Mouse (Mus musculus): ENCODE results near the gene Med22. TPM values are rescaled to one million over a fixed set of nuclear protein-coding genes. Genes with fewer than 3 reads are reported as not detected.
A peak's percentile ranks its signal among the peaks of the same experiment; 100 is the strongest.

Gene Med22
- polyA plus RNA-seq, 1 experiment = 71.0 TPM

DNA sequence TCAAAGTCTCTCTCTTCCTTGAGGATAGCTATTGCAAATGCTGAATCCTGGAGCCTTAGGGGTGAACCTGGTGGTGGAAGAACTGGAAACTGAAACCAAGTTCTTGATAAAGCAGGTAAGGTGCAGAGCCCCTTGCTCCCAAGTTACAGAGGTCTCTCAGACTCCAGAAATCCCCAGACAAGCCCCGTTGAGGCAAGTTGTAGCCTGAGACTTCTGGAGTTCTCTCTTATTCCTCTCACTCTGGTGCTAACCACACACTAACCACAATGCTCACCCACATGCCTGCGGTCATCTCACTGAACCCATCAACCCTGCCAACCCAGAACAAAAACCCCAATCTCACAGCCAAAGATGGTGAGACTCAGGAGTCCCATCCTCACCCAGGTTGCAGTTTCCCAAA lies 24.8 kb upstream of the Med22 start:
- H3K79me3 ChIP-seq (ENCODE audit: low read depth) = peaks cover 25% of the 10 kb centered on the region
- peaks cover 28% of the 10 kb centered on the region for H3K79me2 ChIP-seq (ENCODE audit: control insufficient read depth, insufficient read depth)
- H3K27me3 ChIP-seq (ENCODE audit: control insufficient read depth, insufficient read depth, insufficient read length) = peaks cover 9% of the 10 kb centered on the region
- H3ac ChIP-seq (ENCODE audit: control insufficient read depth, insufficient read length, low read depth) = no peak overlapping the region
- H3K4me3 ChIP-seq (ENCODE audit: insufficient read depth, poor library complexity, severe bottlenecking) = no peak overlapping the region
- TF ChIP-seq MYOD1 (IDR thresholded peaks at IDR 0.05; ENCODE audit: control insufficient read depth, insufficient read length, low read depth) (no peak), MYOG (IDR thresholded peaks at IDR 0.05; ENCODE audit: control insufficient read depth, extremely low read depth, insufficient read length) (no peak), MAX (IDR thresholded peaks at IDR 0.05) (no peak), USF1 (IDR thresholded peaks at IDR 0.05; ENCODE audit: low read depth) (no peak)
- H3K36me3 ChIP-seq (ENCODE audit: control insufficient read depth, insufficient read depth) = peaks cover 18% of the 10 kb centered on the region

DNA sequence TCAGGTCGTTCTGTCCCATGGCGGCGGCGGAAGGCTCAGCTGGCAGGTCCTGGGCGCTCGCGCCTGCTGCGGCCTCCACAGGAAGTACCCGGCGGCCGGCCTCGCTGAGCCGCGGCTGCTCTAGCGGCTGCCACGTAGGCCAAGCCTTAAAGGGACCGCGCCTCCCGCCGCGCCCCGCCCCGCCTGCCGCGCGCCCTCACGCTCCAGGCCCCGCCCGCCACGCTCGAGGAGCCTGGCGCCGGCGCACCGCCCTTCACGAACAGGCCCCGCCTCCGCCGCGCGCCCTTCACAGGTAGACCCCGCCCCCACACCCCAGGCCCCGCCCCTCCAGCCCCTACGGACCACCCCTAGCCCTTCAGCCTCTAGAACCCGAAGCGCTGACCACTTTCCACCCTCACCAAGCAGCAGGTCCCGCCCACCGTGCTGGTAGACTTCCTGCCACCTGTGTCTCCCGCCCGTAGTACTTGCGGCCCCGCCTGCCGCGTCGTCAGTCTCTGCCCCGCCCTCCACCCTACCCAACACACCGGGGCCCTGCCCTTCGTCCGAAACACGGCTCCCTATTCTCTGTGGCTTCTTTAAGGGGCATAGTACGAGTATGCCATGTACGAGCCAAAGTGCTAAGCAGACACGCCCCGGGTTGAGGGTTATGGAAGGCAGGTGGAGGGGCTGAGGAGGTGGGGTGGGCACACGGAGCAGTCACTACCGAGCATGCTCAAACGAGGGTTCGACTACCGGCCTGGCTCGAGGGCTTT lies 23.0 kb upstream of the Med22 start, which contains the start of the genes Surf4 and Stkld1:
Gene Surf4 (minus strand): TSS at position 625 of the 752 bp plus-strand sequence.
Gene Stkld1 (plus strand): TSS at position 744 of the 752 bp plus-strand sequence.
- peak within 1 kb of the TSS; percentile 89 for H3ac ChIP-seq (ENCODE audit: control insufficient read depth, insufficient read length, low read depth)
- H3K27me3 ChIP-seq (ENCODE audit: control insufficient read depth, insufficient read depth, insufficient read length) = no peaks in the 10 kb centered on the region
- peaks cover 46% of the 10 kb centered on the region for H3K79me2 ChIP-seq (ENCODE audit: control insufficient read depth, insufficient read depth)
- peak within 1 kb of the TSS; percentile 92 for H3K4me3 ChIP-seq (ENCODE audit: insufficient read depth, poor library complexity, severe bottlenecking)
- peaks cover 35% of the 10 kb centered on the region for H3K36me3 ChIP-seq (ENCODE audit: control insufficient read depth, insufficient read depth)
- peaks cover 43% of the 10 kb centered on the region for H3K79me3 ChIP-seq (ENCODE audit: low read depth)
- TF ChIP-seq USF1 (IDR thresholded peaks at IDR 0.05; ENCODE audit: low read depth) (no peak), CEBPB (IDR thresholded peaks at IDR 0.05; ENCODE audit: low read depth) (no peak), MAX (IDR thresholded peaks at IDR 0.05) (no peak), CTCF (IDR thresholded peaks at IDR 0.05; ENCODE audit: control insufficient read depth, insufficient read depth, insufficient read length) (no peak), FOSL1 (IDR thresholded peaks at IDR 0.05; ENCODE audit: insufficient read depth, low read length, poor library complexity, severe bottlenecking) (no peak), MYOD1 (IDR thresholded peaks at IDR 0.05; ENCODE audit: control insufficient read depth, insufficient read length, low read depth) (no peak), MYOG (IDR thresholded peaks at IDR 0.05; ENCODE audit: control insufficient read depth, extremely low read depth, insufficient read length) (no peak)

DNA sequence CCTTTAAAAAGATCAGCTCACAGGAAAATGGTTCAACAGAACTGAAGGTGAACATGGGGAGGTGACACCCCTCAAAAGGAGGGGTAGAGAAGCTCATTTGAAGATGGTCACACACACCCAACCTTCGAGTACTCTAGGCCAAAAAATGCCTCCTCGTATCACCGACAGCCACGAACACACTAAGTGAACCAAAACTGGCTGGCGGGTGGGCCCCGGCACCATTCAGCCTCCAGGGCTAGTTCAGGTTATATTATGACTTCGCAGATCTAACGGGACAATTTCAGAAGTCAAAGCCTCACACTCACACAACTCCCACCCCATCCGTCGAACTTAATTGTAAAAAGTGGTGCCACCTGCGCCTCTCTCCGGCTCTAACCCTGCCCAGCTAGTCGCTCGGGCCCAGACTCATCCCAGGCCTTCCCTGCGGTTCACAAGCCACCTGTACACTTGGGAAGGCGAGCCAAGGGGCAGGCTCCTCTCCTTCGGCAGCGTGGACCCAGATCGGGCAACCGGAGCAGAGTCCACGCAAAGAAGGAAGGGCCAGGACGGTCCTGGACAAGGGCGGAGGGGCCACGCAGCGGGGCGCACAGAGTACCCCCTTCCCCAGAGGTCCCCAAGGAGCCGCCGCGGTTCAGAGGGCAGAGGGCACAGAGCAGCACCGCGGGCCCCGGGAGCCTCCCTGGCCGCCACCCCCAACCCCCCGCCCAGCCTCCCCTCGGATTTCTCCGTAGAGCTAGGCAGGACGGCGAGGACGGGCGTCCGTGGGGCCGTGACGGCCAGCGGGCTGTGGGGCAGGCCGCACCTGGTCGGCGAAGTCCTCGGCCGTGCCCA lies 22.2 kb upstream of the Med22 start:
- Histone ChIP-seq H3K4me3 (ENCODE audit: insufficient read depth, poor library complexity, severe bottlenecking) (peak overlapping the region; percentile 92), H3K79me3 (ENCODE audit: low read depth) (peaks cover 51% of the 10 kb centered on the region), H3K36me3 (ENCODE audit: control insufficient read depth, insufficient read depth) (peaks cover 42% of the 10 kb centered on the region), H3K27me3 (ENCODE audit: control insufficient read depth, insufficient read depth, insufficient read length) (no peaks in the 10 kb centered on the region), H3K79me2 (ENCODE audit: control insufficient read depth, insufficient read depth) (peaks cover 54% of the 10 kb centered on the region), H3ac (ENCODE audit: control insufficient read depth, insufficient read length, low read depth) (peak overlapping the region; percentile 89)
- TF ChIP-seq CEBPB (IDR thresholded peaks at IDR 0.05; ENCODE audit: low read depth) = no peak
- no peak for TF ChIP-seq CTCF (IDR thresholded peaks at IDR 0.05; ENCODE audit: control insufficient read depth, insufficient read depth, insufficient read length)
- TF ChIP-seq MYOG (IDR thresholded peaks at IDR 0.05; ENCODE audit: control insufficient read depth, extremely low read depth, insufficient read length) = no peak
- no peak for TF ChIP-seq FOSL1 (IDR thresholded peaks at IDR 0.05; ENCODE audit: insufficient read depth, low read length, poor library complexity, severe bottlenecking)
- no peak for TF ChIP-seq MYOD1 (IDR thresholded peaks at IDR 0.05; ENCODE audit: control insufficient read depth, insufficient read length, low read depth)
- TF ChIP-seq MAX (IDR thresholded peaks at IDR 0.05) = no peak
- TF ChIP-seq USF1 (IDR thresholded peaks at IDR 0.05; ENCODE audit: low read depth) = no peak

DNA sequence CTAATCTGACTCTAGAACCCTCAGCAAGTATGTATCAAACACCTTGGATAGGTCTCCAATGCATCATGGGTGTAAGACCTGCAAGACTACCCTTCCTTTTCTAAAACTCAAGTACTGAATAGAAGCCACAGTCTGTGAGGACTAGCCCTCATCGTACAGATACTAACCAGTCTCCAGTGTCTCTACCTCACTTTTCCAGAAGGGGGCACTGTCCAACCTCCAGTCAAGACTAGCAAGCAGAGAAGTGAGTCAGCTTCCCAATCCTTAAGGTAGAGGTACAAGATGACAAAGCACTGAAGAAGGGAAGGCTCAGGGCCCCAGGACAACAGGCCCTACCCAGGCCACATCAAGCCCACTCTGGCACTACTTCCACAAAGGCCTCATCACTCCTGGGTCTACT lies 19.9 kb upstream of the Med22 start:
- Histone ChIP-seq H3K27me3 (ENCODE audit: control insufficient read depth, insufficient read depth, insufficient read length) (no peaks in the 10 kb centered on the region), H3K36me3 (ENCODE audit: control insufficient read depth, insufficient read depth) (peaks cover 65% of the 10 kb centered on the region), H3K4me3 (ENCODE audit: insufficient read depth, poor library complexity, severe bottlenecking) (no peak overlapping the region), H3ac (ENCODE audit: control insufficient read depth, insufficient read length, low read depth) (no peak overlapping the region), H3K79me2 (ENCODE audit: control insufficient read depth, insufficient read depth) (peaks cover 74% of the 10 kb centered on the region), H3K79me3 (ENCODE audit: low read depth) (peaks cover 60% of the 10 kb centered on the region)
- TF ChIP-seq CTCF (IDR thresholded peaks at IDR 0.05; ENCODE audit: control insufficient read depth, insufficient read depth, insufficient read length) = peak; percentile 34
- no peak for TF ChIP-seq MYOD1 (IDR thresholded peaks at IDR 0.05; ENCODE audit: control insufficient read depth, insufficient read length, low read depth)

DNA sequence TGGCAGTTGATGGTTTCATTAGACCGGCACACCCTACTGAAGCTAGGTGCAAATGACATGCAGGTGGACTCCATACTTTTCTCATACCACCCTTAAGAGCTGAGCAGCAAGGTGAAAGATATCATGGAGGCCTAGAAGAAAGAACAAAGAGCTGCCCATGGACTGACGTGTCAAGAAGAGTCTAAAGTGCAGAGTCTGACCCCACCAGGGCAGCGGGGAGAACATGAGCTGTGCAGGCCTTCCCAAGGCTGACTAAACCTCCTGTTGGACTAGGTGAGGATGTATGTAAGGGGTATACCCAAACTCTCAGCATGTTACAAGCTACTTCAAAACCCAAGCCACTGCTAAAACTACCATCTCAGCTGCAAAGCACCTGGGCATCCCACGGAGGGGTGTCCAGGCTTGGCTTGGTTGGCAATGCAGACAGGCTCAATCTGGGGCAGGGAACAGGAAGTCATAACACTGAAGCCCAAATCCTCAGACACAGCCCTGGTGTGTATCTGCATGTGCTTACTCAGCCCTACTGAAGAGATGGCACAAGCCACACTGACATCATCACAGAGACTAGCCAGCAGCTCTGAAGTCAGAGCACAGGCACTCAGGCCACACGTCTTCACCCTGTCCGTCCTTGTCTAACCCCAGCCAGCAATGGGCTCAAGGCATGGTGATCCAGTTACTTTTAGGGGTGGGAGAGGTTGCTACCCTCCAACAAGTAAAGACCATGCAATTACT lies 17.4 kb upstream of the Med22 start:
- Histone ChIP-seq H3K4me3 (ENCODE audit: insufficient read depth, poor library complexity, severe bottlenecking) (no peak overlapping the region), H3K36me3 (ENCODE audit: control insufficient read depth, insufficient read depth) (peaks cover 90% of the 10 kb centered on the region), H3K79me3 (ENCODE audit: low read depth) (peaks cover 62% of the 10 kb centered on the region), H3K27me3 (ENCODE audit: control insufficient read depth, insufficient read depth, insufficient read length) (no peaks in the 10 kb centered on the region), H3ac (ENCODE audit: control insufficient read depth, insufficient read length, low read depth) (no peak overlapping the region), H3K79me2 (ENCODE audit: control insufficient read depth, insufficient read depth) (peaks cover 75% of the 10 kb centered on the region)
- TF ChIP-seq CEBPB (IDR thresholded peaks at IDR 0.05; ENCODE audit: low read depth) (no peak), MYOD1 (IDR thresholded peaks at IDR 0.05; ENCODE audit: control insufficient read depth, insufficient read length, low read depth) (no peak), FOSL1 (IDR thresholded peaks at IDR 0.05; ENCODE audit: insufficient read depth, low read length, poor library complexity, severe bottlenecking) (no peak), USF1 (IDR thresholded peaks at IDR 0.05; ENCODE audit: low read depth) (no peak), MAX (IDR thresholded peaks at IDR 0.05) (no peak), CTCF (IDR thresholded peaks at IDR 0.05; ENCODE audit: control insufficient read depth, insufficient read depth, insufficient read length) (no peak), MYOG (IDR thresholded peaks at IDR 0.05; ENCODE audit: control insufficient read depth, extremely low read depth, insufficient read length) (no peak)

Data from C2C12 (cell line).